Mouse (Mus musculus): ENCODE results near the gene Gja5. TPM values are rescaled to one million over a fixed set of nuclear protein-coding genes. Genes with fewer than 3 reads are reported as not detected.
A peak's percentile ranks its signal among the peaks of the same experiment; 100 is the strongest.

The Gja5 gene
- total and polyA plus RNA-seq, 2 experiments: 0.51 to 0.55 TPM

GRCm38 (mm10) chr3:97004509-97004908 lies 100.0 kb downstream of the Gja5 start:
- Histone ChIP-seq H3K27ac (replicated peaks; ENCODE audit: insufficient read depth, low read depth, low read length) (no peak overlapping the region), H3K36me3 (ENCODE audit: control insufficient read depth, insufficient read depth, low read length) (no peaks in the 10 kb centered on the region), H3K9ac (ENCODE audit: low read depth, low read length) (no peak overlapping the region), H3K4me3 (ENCODE audit: insufficient read depth, low read depth, low read length) (no peak overlapping the region), H3K27me3 (ENCODE audit: control insufficient read depth, insufficient read depth, low read length) (no peaks in the 10 kb centered on the region), H3K79me2 (ENCODE audit: control insufficient read depth, insufficient read depth, low read length) (no peaks in the 10 kb centered on the region), H3K4me1 (ENCODE audit: control insufficient read depth, insufficient read depth, low read length) (no peaks in the 10 kb centered on the region)
- 64% methylated on average over 4 of the region's 4 CpGs for WGBS
- DNase-seq (ENCODE audit: extremely low read depth, low read depth, low spot score): no peak
- TF ChIP-seq CTCF (IDR thresholded peaks at IDR 0.05; ENCODE audit: low read depth, low read length) (no peak), POLR2A (IDR thresholded peaks at IDR 0.05; ENCODE audit: extremely low read depth, insufficient read depth, low read length) (no peak)

DNA sequence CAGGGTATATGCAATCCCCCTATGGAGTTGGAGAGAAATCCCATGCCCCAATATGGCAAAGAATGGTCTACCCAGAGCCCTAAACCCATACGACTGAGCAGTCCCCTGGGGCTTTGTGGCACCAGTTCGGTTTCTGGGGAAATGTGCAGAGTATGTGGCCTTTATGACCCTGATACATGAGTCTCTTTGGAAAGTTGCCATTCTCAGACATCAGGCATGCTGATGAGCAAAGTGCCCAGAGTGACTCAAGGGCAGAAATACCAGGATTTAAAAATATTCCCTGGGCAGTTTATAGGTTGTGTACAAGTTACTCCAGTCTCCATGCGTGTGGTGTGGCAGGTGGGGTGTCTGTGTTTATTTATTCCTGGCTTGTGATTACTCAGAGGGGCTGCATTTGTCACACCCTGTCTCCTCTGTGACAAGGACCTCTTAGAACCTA lies 102.5 kb downstream of the Gja5 start:
- TF ChIP-seq CTCF (IDR thresholded peaks at IDR 0.05; ENCODE audit: low read depth, low read length): no peak
- TF ChIP-seq POLR2A (IDR thresholded peaks at IDR 0.05; ENCODE audit: extremely low read depth, insufficient read depth, low read length): no peak
- Histone ChIP-seq H3K27ac (replicated peaks; ENCODE audit: insufficient read depth, low read depth, low read length) (no peak overlapping the region), H3K27me3 (ENCODE audit: control insufficient read depth, insufficient read depth, low read length) (no peaks in the 10 kb centered on the region), H3K9ac (ENCODE audit: low read depth, low read length) (no peak overlapping the region), H3K4me3 (ENCODE audit: insufficient read depth, low read depth, low read length) (no peak overlapping the region), H3K79me2 (ENCODE audit: control insufficient read depth, insufficient read depth, low read length) (no peaks in the 10 kb centered on the region), H3K4me1 (ENCODE audit: control insufficient read depth, insufficient read depth, low read length) (no peaks in the 10 kb centered on the region), H3K36me3 (ENCODE audit: control insufficient read depth, insufficient read depth, low read length) (no peaks in the 10 kb centered on the region)
- 82% methylated on average over 3 of the region's 3 CpGs for WGBS
- no peak for DNase-seq (ENCODE audit: extremely low read depth, low read depth, low spot score)

- Histone ChIP-seq H3K27ac (replicated peaks; ENCODE audit: insufficient read depth, low read depth, low read length) (no peak overlapping the region), H3K4me3 (ENCODE audit: insufficient read depth, low read depth, low read length) (no peak overlapping the region), H3K9ac (ENCODE audit: low read depth, low read length) (no peak overlapping the region), H3K79me2 (ENCODE audit: control insufficient read depth, insufficient read depth, low read length) (no peaks in the 10 kb centered on the region), H3K36me3 (ENCODE audit: control insufficient read depth, insufficient read depth, low read length) (no peaks in the 10 kb centered on the region), H3K4me1 (ENCODE audit: control insufficient read depth, insufficient read depth, low read length) (no peaks in the 10 kb centered on the region), H3K27me3 (ENCODE audit: control insufficient read depth, insufficient read depth, low read length) (no peaks in the 10 kb centered on the region)
- 65% methylated on average over 5 of the region's 5 CpGs for WGBS
- DNase-seq (ENCODE audit: extremely low read depth, low read depth, low spot score): no peak
- no peak for TF ChIP-seq POLR2A (IDR thresholded peaks at IDR 0.05; ENCODE audit: extremely low read depth, insufficient read depth, low read length)
- no peak for TF ChIP-seq CTCF (IDR thresholded peaks at IDR 0.05; ENCODE audit: low read depth, low read length)
Observed at GRCm38 (mm10) chr3:97025226-97025625, 120.7 kb downstream of the Gja5 start.

GRCm38 (mm10) chr3:97032053-97032496 lies 127.6 kb downstream of the Gja5 start:
- DNase-seq (ENCODE audit: extremely low read depth, low read depth, low spot score): no peak
- H3K36me3 ChIP-seq (ENCODE audit: control insufficient read depth, insufficient read depth, low read length): no peaks in the 10 kb centered on the region
- H3K9ac ChIP-seq (ENCODE audit: low read depth, low read length): no peak overlapping the region
- no peaks in the 10 kb centered on the region for H3K4me1 ChIP-seq (ENCODE audit: control insufficient read depth, insufficient read depth, low read length)
- H3K79me2 ChIP-seq (ENCODE audit: control insufficient read depth, insufficient read depth, low read length): no peaks in the 10 kb centered on the region
- H3K27ac ChIP-seq (replicated peaks; ENCODE audit: insufficient read depth, low read depth, low read length): no peak overlapping the region
- WGBS: 4% methylated on average over 10 of the region's 10 CpGs
- TF ChIP-seq POLR2A (IDR thresholded peaks at IDR 0.05; ENCODE audit: extremely low read depth, insufficient read depth, low read length): no peak
- TF ChIP-seq CTCF (IDR thresholded peaks at IDR 0.05; ENCODE audit: low read depth, low read length): no peak
- 0 out of 2 replicates have a peak overlapping the region, but pooled peaks have one; percentile 11 for H3K4me3 ChIP-seq (ENCODE audit: insufficient read depth, low read depth, low read length)
- H3K27me3 ChIP-seq (ENCODE audit: control insufficient read depth, insufficient read depth, low read length): 0 out of 2 replicates have a peak, but pooled peaks cover 5% of the 10 kb centered on the region

DNA sequence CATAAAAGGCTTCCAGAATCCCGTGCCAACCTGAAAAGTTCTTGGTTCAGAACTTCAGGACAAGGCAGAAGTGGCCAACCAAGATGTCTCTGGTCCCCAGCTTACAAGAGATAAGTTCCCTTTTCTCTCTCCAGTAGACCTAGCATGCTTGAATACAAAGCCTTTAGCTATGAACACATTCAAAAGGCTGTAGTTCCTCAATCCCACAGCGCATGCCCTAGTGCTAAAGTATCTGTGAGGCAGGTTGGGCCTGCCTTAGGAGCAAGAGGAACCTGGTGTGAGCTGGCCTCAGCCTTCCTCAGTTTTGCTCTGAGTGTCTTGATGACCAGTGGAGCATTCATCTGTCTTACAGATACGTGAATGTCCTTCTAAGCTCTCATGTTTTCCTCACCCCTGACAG lies 131.1 kb downstream of the Gja5 start:
- WGBS: 82% methylated on average over 3 of the region's 3 CpGs
- DNase-seq (ENCODE audit: extremely low read depth, low read depth, low spot score): no peak
- TF ChIP-seq POLR2A (IDR thresholded peaks at IDR 0.05; ENCODE audit: extremely low read depth, insufficient read depth, low read length) (no peak), CTCF (IDR thresholded peaks at IDR 0.05; ENCODE audit: low read depth, low read length) (no peak)
- no peaks in the 10 kb centered on the region for H3K4me1 ChIP-seq (ENCODE audit: control insufficient read depth, insufficient read depth, low read length)
- no peaks in the 10 kb centered on the region for H3K36me3 ChIP-seq (ENCODE audit: control insufficient read depth, insufficient read depth, low read length)
- H3K4me3 ChIP-seq (ENCODE audit: insufficient read depth, low read depth, low read length): no peak overlapping the region
- no peak overlapping the region for H3K27ac ChIP-seq (replicated peaks; ENCODE audit: insufficient read depth, low read depth, low read length)
- H3K27me3 ChIP-seq (ENCODE audit: control insufficient read depth, insufficient read depth, low read length): 0 out of 2 replicates have a peak, but pooled peaks cover 5% of the 10 kb centered on the region
- no peaks in the 10 kb centered on the region for H3K79me2 ChIP-seq (ENCODE audit: control insufficient read depth, insufficient read depth, low read length)
- no peak overlapping the region for H3K9ac ChIP-seq (ENCODE audit: low read depth, low read length)

DNA sequence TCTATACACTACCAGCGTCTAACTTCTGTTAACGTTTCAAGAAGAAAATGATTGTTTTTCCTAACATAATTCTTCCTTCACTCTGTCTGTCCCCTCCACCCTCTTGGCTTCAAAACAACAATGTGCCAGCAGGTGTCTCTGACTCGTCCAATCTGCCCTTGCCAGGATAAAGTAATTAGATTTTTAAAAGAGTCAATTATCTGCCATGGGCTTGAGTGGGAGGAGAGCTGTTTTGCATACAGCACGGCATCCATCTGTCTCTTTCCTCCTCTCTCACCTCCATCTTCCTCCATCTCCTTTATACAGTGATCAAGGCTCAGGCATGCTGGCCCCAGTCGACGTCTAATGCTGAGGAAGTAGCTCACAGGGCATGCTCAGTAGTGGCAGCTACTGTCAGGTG lies 132.6 kb downstream of the Gja5 start:
- H3K27me3 ChIP-seq (ENCODE audit: control insufficient read depth, insufficient read depth, low read length): no peaks in the 10 kb centered on the region
- no peak overlapping the region for H3K27ac ChIP-seq (replicated peaks; ENCODE audit: insufficient read depth, low read depth, low read length)
- TF ChIP-seq CTCF (IDR thresholded peaks at IDR 0.05; ENCODE audit: low read depth, low read length) (no peak), POLR2A (IDR thresholded peaks at IDR 0.05; ENCODE audit: extremely low read depth, insufficient read depth, low read length) (no peak)
- DNase-seq (ENCODE audit: extremely low read depth, low read depth, low spot score): no peak
- no peaks in the 10 kb centered on the region for H3K36me3 ChIP-seq (ENCODE audit: control insufficient read depth, insufficient read depth, low read length)
- WGBS: 63% methylated on average over 6 of the region's 6 CpGs
- no peaks in the 10 kb centered on the region for H3K79me2 ChIP-seq (ENCODE audit: control insufficient read depth, insufficient read depth, low read length)
- H3K4me1 ChIP-seq (ENCODE audit: control insufficient read depth, insufficient read depth, low read length): no peaks in the 10 kb centered on the region
- H3K4me3 ChIP-seq (ENCODE audit: insufficient read depth, low read depth, low read length): no peak overlapping the region
- no peak overlapping the region for H3K9ac ChIP-seq (ENCODE audit: low read depth, low read length)

Data from liver, adult 2 months (tissue).